Mouse (Mus musculus): ENCODE data around the gene Ppfibp1.

DNA sequence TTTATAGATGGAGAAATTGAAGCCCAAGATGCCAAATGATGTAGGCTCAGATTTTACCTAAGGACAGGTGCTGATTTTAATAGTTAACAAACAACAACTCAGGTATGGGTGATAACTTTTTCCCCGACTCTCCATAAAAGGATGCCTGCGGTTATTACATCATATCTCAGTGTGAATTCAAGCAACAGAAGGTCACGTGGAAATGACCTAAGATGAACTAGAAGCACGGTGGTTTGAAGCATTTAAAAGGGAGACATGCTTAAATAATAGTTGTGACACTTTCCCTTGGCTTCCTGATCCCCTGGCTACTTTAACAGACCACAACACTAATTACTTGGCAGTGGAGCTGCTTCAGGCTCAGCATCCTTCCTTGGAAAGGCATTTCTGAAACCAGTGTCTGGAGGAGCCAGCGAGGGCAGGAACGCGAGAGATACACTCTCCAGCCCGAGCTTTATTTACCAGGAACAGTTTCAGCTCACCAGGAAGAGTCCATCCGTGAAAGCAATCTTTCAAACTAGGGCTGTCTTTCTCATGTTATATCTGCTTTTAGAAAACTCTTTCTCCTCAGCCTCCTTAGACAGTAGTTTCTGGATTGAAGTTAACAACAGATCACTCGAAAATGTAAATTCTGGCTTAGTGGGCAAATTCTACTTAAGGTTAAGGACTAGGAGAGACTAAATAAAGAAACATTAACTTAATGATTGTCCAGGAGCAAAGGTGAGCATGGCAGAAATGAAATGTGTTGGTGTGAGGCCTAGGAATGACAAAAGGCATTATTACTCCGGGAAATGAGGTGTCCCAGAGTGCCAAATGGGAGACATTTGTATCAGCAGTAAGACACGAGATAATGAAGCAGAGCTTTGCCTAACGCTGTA lies 6.2 kb upstream of the Ppfibp1 start:
- no peak for TF ChIP-seq CTCF (IDR thresholded peaks at IDR 0.05; ENCODE audit: extremely low read depth, insufficient read depth, low read length)
- TF ChIP-seq POLR2A (IDR thresholded peaks at IDR 0.05; ENCODE audit: extremely low read depth, insufficient read depth, low read length) = no peak

Measured in cortical plate, adult 2 months (tissue).